Mouse (Mus musculus): ENCODE data around the gene Osbpl3.
A peak's percentile ranks its signal among the peaks of the same experiment; 100 is the strongest.

Gene Osbpl3

GRCm38 (mm10) chr6:50371501-50372086 is 84.4 kb downstream of the Osbpl3 start:
- DNase-seq (ENCODE audit: low read depth) = no peak

GRCm38 (mm10) chr6:50368502-50369292 is 87.3 kb downstream of the Osbpl3 start:
- DNase-seq (ENCODE audit: low read depth) = no peak

DNA sequence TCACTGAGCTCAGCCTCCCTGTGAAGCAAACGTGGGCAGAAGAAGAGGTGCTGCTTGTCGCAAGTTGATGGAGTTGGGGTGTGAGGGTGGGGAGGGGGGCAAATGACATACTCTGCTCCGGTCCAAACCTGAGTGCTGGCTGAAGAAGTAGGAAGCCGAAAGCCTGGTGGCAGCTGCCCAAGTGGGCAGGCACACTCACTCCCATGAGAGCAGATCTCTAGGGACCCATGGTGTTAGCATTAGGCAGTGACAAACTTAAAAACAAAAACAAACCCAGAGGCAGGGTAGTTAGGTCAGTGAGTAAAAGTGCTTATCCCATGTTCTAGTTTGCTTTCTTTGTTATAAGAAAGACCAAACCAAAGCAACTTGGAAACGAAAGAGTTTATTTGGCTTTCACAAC is 88.2 kb downstream of the Osbpl3 start:
- DNase-seq (ENCODE audit: low read depth) = no peak

- no peak for DNase-seq (ENCODE audit: low read depth)
Observed at GRCm38 (mm10) chr6:50366724-50367123, 89.3 kb downstream of the Osbpl3 start.

GRCm38 (mm10) chr6:50366319-50366718 is 89.7 kb downstream of the Osbpl3 start:
- DNase-seq (ENCODE audit: low read depth) = no peak

DNA sequence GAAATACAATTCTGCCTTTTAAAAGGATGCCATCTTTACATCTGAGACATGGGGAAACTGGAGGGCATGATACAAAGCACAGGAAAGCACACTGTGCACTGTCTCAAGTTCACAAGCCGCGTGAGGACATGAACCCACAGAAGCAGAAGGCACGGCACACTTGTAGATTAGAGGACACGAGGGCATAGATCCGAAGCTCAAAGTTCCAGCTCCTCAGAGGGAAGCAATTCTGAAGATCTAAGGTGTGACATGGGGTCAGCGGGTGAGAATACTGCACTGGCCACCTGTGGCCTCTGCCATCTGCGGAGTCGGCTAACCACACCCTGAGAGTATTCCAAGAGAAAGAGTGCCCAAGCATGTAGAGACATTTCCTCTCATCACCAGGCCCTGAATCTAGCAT is 91.6 kb downstream of the Osbpl3 start:
- no peak for DNase-seq (ENCODE audit: low read depth)

DNA sequence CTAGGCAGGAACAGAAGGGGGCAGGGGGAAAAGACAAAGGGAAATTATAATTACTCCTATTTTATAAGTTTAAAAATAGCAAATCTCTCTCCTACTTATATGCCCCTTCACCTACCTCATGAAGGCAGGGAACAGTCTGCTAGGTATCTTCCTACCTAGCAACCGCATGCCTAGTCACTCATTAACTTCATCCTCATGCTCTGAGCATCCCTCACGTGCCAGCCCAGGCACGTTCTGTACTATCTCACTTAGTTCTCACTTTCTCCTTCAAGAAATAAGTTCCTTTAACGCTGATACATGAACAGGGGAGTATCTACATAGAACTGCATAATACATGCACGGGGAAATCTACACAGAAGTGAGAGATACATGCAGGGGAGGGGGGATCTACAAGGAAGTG is 92.6 kb downstream of the Osbpl3 start:
- no peak for DNase-seq (ENCODE audit: low read depth)

DNA sequence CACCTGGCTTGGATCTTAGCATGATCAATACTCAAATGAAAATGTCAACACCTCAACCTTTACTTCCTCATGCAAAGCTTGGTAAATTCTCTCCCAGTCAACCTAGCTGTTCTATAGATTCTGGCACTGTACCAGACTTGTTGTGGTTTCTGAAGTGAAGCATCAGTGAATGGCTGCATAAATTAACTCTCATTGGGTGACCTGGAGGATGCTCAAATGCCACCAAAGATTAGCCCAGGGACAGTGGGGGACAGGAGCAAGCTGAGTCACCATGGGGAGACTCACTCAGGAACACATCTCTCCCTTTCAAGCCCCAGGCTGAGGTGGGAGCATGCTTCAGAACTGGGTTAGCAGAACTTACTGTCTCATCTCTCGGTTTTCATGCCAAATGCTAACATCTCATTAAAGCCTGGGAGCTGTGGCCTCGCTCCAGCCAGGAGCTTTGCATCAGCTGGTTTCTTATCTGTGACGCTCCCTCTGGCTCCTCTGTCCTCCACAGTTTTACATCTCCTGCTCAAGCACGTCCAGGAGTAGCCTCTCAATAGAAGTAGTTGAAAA is 93.2 kb downstream of the Osbpl3 start:
- DNase-seq (ENCODE audit: low read depth) = no peak

- no peak for DNase-seq (ENCODE audit: low read depth)
Observed at GRCm38 (mm10) chr6:50362196-50362595, 93.8 kb downstream of the Osbpl3 start.

DNA sequence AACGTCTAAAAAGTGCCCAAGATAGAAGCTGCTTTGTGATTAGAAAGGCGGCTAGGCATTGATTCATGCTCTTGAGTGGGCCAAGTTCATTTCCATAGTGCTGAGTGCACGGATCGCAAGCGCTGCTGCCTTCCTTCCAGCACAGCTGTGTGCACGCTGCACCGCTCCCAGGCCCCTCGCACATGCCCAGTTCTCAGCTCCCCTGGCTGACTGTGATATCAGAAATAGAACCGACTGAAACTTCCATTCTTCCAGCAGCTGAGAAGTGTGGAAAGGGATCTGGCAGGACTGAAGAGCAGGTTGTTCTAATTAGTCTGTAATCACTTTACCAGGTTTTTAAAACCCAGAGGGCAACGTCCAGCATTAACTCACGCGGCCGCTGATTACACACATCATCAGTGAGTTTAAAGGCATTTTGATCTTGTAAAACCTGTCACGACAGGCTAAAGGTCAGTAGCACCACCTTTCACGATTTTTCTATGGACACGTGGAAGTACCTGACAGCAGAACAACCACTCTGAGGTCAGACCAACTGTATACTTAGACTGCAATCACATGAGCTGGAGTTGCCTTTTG is 97.8 kb downstream of the Osbpl3 start:
- peak; percentile 37 for DNase-seq (ENCODE audit: low read depth)

DNA sequence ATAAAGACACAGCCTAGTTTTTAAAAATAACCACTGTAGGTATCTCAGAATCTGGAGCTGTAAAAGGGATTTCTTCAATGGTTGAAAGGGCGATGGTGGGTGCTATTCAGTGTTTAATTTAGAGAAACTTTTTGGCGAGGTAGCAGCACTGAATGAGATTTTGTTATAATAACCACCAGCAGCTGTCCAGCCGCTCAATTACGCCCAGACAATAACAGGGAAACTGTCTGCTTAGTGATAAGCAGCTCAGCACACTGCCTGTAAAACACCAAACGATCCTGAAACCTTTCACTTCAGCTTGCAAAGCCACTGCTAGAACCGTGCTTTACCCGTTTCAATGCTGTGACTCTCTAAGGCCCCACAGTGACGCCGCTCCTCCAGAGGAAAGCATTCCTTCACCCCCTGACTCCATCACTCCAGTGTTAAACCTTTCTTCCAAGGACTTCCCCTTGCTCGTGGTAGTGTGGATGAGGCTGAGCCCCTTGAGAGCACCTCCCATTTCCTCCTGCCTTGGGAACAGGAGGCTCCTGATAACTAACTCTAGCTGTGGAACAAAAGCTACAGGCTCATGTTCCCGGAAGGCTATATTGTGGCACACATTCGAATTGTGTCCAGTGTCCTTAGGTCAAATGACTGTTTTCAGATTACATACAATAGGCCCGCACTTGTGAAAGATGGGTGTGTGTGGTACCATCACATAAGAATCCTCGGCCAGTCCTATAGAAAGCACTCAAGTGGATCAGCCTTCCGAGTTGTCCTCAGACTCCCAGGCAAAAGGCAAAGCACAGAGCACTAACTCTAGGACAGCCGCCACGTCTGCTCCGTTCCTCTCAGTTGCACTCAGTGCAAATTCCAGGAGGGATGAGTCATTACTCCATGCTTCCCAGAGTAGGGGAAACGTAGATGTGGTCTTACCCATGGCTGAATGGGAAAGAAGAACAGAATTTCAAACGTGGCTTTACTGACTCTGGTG is 101.0 kb downstream of the Osbpl3 start:
- DNase-seq (ENCODE audit: low read depth) = peak; percentile 85

GRCm38 (mm10) chr6:50352812-50353211 is 103.2 kb downstream of the Osbpl3 start:
- DNase-seq (ENCODE audit: low read depth) = no peak

- DNase-seq (ENCODE audit: low read depth) = no peak
Observed at GRCm38 (mm10) chr6:50350911-50351310, 105.1 kb downstream of the Osbpl3 start.

GRCm38 (mm10) chr6:50348619-50349018 is 107.4 kb downstream of the Osbpl3 start:
- DNase-seq (ENCODE audit: low read depth) = peak; percentile 57

DNA sequence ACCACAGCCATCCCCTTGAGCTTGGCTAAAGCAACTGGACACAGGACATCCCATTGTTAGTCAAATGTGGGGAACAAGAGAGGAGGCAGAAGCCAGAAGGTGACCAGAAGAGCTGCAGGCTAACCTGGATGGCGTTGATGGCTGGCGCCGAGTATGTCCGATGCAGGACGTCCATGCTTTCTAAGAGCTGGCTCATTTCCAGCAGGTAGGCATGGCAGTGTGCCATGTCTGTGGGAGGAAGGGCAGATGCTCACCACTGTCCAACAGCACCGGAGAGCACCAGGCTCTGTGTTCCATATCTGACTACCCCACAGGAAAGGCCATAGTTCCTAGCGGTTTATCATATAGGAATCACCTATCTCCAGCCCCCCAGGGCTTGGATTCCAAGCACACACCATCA is 109.8 kb downstream of the Osbpl3 start:
- no peak for DNase-seq (ENCODE audit: low read depth)

DNA sequence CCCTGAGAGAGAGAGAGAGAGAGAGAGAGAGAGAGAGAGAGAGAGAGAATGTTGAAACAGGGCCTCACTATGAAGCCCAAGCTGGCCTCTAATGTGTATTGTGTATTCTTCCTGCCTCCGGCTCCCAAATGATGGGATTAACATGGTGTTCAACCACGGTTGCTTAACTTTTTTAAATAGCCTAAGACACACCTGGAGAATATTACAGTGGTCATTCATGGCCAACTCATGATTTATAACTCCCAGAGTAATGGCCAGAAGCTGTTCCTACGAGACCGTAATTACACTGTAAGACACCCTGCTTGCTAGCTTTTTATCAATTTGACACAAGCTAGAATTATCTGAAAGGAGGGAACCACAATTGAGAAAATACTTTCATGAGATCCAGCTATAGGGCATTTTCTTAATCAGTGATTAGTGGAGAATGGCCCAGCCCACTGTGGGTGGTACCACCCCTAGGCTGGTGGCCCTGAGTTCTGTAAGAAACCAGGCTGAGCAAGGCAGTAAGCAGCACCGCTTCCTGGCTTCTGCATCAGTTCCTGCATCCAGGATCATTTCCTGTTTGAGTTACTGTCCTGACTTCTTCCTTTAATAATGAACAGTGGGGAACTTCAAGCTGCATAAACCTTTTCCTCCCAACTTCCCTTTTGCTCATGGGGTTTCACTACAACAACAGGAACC is 115.6 kb downstream of the Osbpl3 start:
- no peak for DNase-seq (ENCODE audit: low read depth)

GRCm38 (mm10) chr6:50337431-50337830 is 118.6 kb downstream of the Osbpl3 start:
- DNase-seq (ENCODE audit: low read depth) = no peak

DNA sequence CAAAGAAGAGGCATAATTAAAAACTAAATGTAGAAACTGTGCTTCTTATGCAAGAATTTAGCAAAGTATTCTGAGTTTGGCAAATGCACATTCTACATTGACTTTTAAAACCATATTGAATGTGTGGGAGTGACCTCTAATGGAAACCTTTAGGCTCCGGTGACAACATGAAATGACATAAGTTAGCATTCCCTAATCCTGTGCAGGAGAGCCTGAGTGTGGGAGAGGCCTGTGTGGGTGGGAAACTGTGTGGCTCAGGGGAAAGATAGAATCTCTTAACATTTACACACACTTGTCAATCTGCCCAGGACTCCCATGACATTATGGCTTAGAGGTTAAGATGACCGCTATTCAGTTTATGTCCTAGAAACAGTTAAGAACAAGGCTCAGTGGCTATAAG is 119.6 kb downstream of the Osbpl3 start:
- DNase-seq (ENCODE audit: low read depth) = no peak

- no peak for DNase-seq (ENCODE audit: low read depth)
Observed at GRCm38 (mm10) chr6:50334846-50335821, 120.9 kb downstream of the Osbpl3 start.

DNA sequence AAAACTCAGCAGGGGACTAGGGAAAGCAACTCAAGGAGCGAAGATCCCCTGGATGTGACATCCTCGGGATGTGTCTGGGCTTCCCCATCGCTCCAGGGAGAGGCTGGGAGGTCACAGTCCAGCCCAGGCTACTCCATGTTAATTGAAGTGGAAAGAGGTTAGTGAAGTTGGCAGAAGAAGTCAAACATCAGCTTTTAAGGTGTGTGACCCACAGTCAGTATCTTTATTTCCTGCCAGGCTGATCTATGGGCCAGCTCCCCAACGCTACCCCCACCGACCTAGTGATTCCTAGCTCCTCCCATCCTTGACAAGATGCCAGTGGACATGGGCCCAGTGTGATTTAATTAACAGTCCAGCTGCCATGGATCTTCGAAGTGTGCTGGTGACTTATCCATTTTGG is 122.7 kb downstream of the Osbpl3 start:
- no peak for DNase-seq (ENCODE audit: low read depth)

All from NIH3T3 (cell line).